In genomic region chr11:93965391-93965790, GRCm38 (mm10) we compare ENCODE assay signal across 17 mouse cellular contexts.
"Had no signal": no experiment of that assay in that cellular context is flagged by ENCODE, and none has a peak within 500 bp of the region (broad histone marks: within the 10 kb centered on the region; RNA-seq: fewer than 3 reads in every experiment).

No protein-coding gene starts in this region.

- H3K4me3 ChIP-seq: layer of hippocampus, adult 2 months; limb, embryonic 12.5 days; liver, embryonic 15.5 days; neural tube, embryonic 13.5 days had no signal

- ATAC-seq: lung, postnatal 0 days; midbrain, embryonic 16.5 days had no signal

- H3K27ac ChIP-seq: layer of hippocampus, adult 2 months; limb, embryonic 12.5 days; liver, embryonic 15.5 days; neural tube, embryonic 13.5 days had no signal

- H3K9ac ChIP-seq: limb, embryonic 12.5 days; liver, embryonic 15.5 days; neural tube, embryonic 13.5 days had no signal

- H3K4me2 ChIP-seq: limb, embryonic 12.5 days; liver, embryonic 15.5 days; midbrain, embryonic 11.5 days; neural tube, embryonic 13.5 days had no signal

- H3K9me3 ChIP-seq: limb, embryonic 12.5 days; liver, embryonic 15.5 days; neural tube, embryonic 13.5 days had no signal

- DNase-seq: kidney, adult 11 months; kidney, adult 9 months; kidney, postnatal 10 days; kidney, postnatal 4 days; liver; lung, adult 2 months; lung, postnatal 36 days; right cerebral cortex, adult 18-20 months; right cerebral cortex, postnatal 25 days; thymus, postnatal 4 days had no signal

- H3K27me3 ChIP-seq: limb, embryonic 12.5 days; liver, embryonic 15.5 days; neural tube, embryonic 13.5 days had no signal
